Mouse (Mus musculus) stomach, embryonic 14.5 days (tissue): ENCODE results near the gene Kif4. TPM values are rescaled to one million over a fixed set of nuclear protein-coding genes. Genes with fewer than 3 reads are reported as not detected.

Experiments used
- ATAC-seq: fragments of 200-750 bp; cut with Nextera tagmentation; 2 replicates; pipeline ENCODE4 v1.8.0; 2017; ENCODE audit warnings: low read depth, moderate TSS enrichment; ENCODE audit not compliant: insufficient number of reproducible peaks, insufficient read depth, low FRiP score
- H3K27ac ChIP-seq: fragments of 300-500 bp; sonication (generic); 2 replicates; pipeline ENCODE4 v1.5.1; 2014; ENCODE audit warnings: mild to moderate bottlenecking, low read length, moderate library complexity, mixed read lengths
- H3K27me3 ChIP-seq: fragments of 300-500 bp; sonication (generic); 2 replicates; pipeline ENCODE4 v1.6.1; 2014; ENCODE audit warnings: low read length, control low read depth, mixed read lengths; ENCODE audit not compliant: control insufficient read depth, insufficient read depth
- H3K36me3 ChIP-seq: fragments of 300-500 bp; sonication (generic); 2 replicates; pipeline ENCODE4 v1.6.1; 2014; ENCODE audit warnings: mild to moderate bottlenecking, control low read depth, low read length, moderate library complexity, mixed read lengths; ENCODE audit not compliant: control insufficient read depth, insufficient read depth
- H3K4me1 ChIP-seq: fragments of 300-500 bp; sonication (generic); 2 replicates; pipeline ENCODE4 v1.6.1; 2014; ENCODE audit warnings: low read length, control low read depth, mixed read lengths; ENCODE audit not compliant: control insufficient read depth, insufficient read depth
- H3K4me2 ChIP-seq: fragments of 300-500 bp; sonication (generic); replicated peaks from 2 replicates; pipeline ENCODE4 v1.6.1; 2014; ENCODE audit warnings: low read depth, low read length, control low read depth
- H3K4me3 ChIP-seq: fragments of 300-500 bp; sonication (generic); 2 replicates; pipeline ENCODE4 v1.5.1; 2014; ENCODE audit warnings: low read depth, low read length, control low read depth
- H3K9ac ChIP-seq: fragments of 300-500 bp; sonication (generic); replicated peaks from 2 replicates; pipeline ENCODE4 v1.6.1; 2014; ENCODE audit warnings: low read depth, mild to moderate bottlenecking, control low read depth, low read length, moderate library complexity, mixed read lengths
- H3K9me3 ChIP-seq: fragments of 300-500 bp; sonication (generic); 2 replicates; pipeline ENCODE4 v1.6.1; 2016; ENCODE audit warnings: low read depth, low read length, control low read depth; ENCODE audit not compliant: control insufficient read depth
- WGBS: fragments of 180-500 bp; shearing (Covaris S2); extraction: QIAGEN DNeasy Blood & Tissue Kit; methylation state at CpG from one replicate; pipeline ENCODE4 v1.1.7; 2014; 5-methylcytosine and 5-hydroxymethylcytosine counted together
- polyA plus RNA-seq: library from polyadenylated mRNA; unstranded; fragments of >200 nt; fragmentation: Nextera tagmentation; extraction: Ambion mirVana; gene quantifications from 2 replicates; pipeline ENCODE4 v1.2.1, GENCODE M21; 2014

The Kif4 gene
- 30.0 and 31.1 TPM in 2 replicates for polyA plus RNA-seq

- Histone ChIP-seq H3K9me3 (no peaks in the 10 kb centered on the region), H3K27me3 (no peaks in the 10 kb centered on the region), H3K4me2 (peak within 1 kb of the TSS; percentile 56), H3K27ac (peak within 1 kb of the TSS; percentile 69; the same call in 1 of the 2 replicates), H3K9ac (peak within 1 kb of the TSS; percentile 50; the same call in 1 of the 2 replicates), H3K36me3 (no peaks in the 10 kb centered on the region), H3K4me1 (0 out of 2 replicates have a peak, but pooled peaks cover 4% of the 10 kb centered on the region), H3K4me3 (peak within 1 kb of the TSS; percentile 55)
- no peak for ATAC-seq
- 26% methylated on average over 3 of the region's 3 CpGs for WGBS
These were observed at the start of gene Kif4 for GRCm38 (mm10) chrX:100625546-100625801. Kif4 (plus strand) TSS chrX:100625737.

GRCm38 (mm10) chrX:100594791-100595190 lies 30.7 kb upstream of the Kif4 start, which contains the start of gene P2ry4:
P2ry4 (minus strand) TSS chrX:100594869.
- Histone ChIP-seq H3K36me3 (no peaks in the 10 kb centered on the region), H3K4me3 (no peak within 1 kb of the TSS), H3K27ac (no peak within 1 kb of the TSS), H3K9ac (no peak within 1 kb of the TSS), H3K27me3 (no peaks in the 10 kb centered on the region), H3K9me3 (no peaks in the 10 kb centered on the region), H3K4me1 (no peaks in the 10 kb centered on the region), H3K4me2 (no peak within 1 kb of the TSS)
- WGBS, result 51% methylated on average over 4 of the region's 4 CpGs
- ATAC-seq, result no peak

GRCm38 (mm10) chrX:100597439-100597838 lies 28.1 kb upstream of the Kif4 start:
- Histone ChIP-seq H3K27ac (no peak overlapping the region), H3K9ac (no peak overlapping the region), H3K4me2 (no peak overlapping the region), H3K9me3 (no peaks in the 10 kb centered on the region), H3K27me3 (no peaks in the 10 kb centered on the region), H3K4me1 (no peaks in the 10 kb centered on the region), H3K36me3 (no peaks in the 10 kb centered on the region), H3K4me3 (no peak overlapping the region)
- ATAC-seq, result no peak; the same call in 1 of the 2 replicates
- 31% methylated on average over 5 of the region's 5 CpGs for WGBS

- H3K27me3 ChIP-seq, result no peaks in the 10 kb centered on the region
- H3K4me2 ChIP-seq, result no peak overlapping the region
- no peaks in the 10 kb centered on the region for H3K4me1 ChIP-seq
- H3K9ac ChIP-seq, result no peak overlapping the region
- H3K9me3 ChIP-seq, result no peaks in the 10 kb centered on the region
- ATAC-seq, result no peak
- no peak overlapping the region for H3K4me3 ChIP-seq
- H3K36me3 ChIP-seq, result no peaks in the 10 kb centered on the region
- WGBS, result 71% methylated on average over 4 of the region's 4 CpGs
- no peak overlapping the region for H3K27ac ChIP-seq
These were observed 25.8 kb upstream of the Kif4 start for GRCm38 (mm10) chrX:100599755-100600154.

GRCm38 (mm10) chrX:100605314-100605713 lies 20.2 kb upstream of the Kif4 start, which contains the start of gene Arr3:
Arr3 (plus strand) TSS chrX:100605497.
- no peak within 1 kb of the TSS for H3K4me2 ChIP-seq
- H3K9ac ChIP-seq, result no peak within 1 kb of the TSS
- WGBS, result 86% methylated on average over 1 of the region's 1 CpGs
- H3K27me3 ChIP-seq, result no peaks in the 10 kb centered on the region
- no peak for ATAC-seq
- H3K36me3 ChIP-seq, result no peaks in the 10 kb centered on the region
- H3K4me1 ChIP-seq, result no peaks in the 10 kb centered on the region
- no peak within 1 kb of the TSS for H3K4me3 ChIP-seq
- no peaks in the 10 kb centered on the region for H3K9me3 ChIP-seq
- H3K27ac ChIP-seq, result no peak within 1 kb of the TSS

GRCm38 (mm10) chrX:100618488-100618887 lies 7.0 kb upstream of the Kif4 start:
- no peak overlapping the region for H3K9ac ChIP-seq
- 55% methylated on average over 3 of the region's 3 CpGs for WGBS

GRCm38 (mm10) chrX:100621366-100621765 lies 4.2 kb upstream of the Kif4 start:
- no peak for ATAC-seq
- Histone ChIP-seq H3K4me3 (no peak overlapping the region), H3K9me3 (no peaks in the 10 kb centered on the region), H3K4me1 (0 out of 2 replicates have a peak, but pooled peaks cover 4% of the 10 kb centered on the region), H3K27me3 (no peaks in the 10 kb centered on the region; the same call in 1 of the 2 replicates), H3K9ac (no peak overlapping the region), H3K36me3 (no peaks in the 10 kb centered on the region), H3K4me2 (no peak overlapping the region), H3K27ac (no peak overlapping the region)
- 58% methylated on average over 2 of the region's 2 CpGs for WGBS

More at GRCm38 (mm10) chrX:100618488-100618887, 7.0 kb upstream of the Kif4 start:
- no peak overlapping the region for H3K27ac ChIP-seq
- no peaks in the 10 kb centered on the region for H3K4me1 ChIP-seq
- H3K4me3 ChIP-seq, result no peak overlapping the region
- no peaks in the 10 kb centered on the region for H3K36me3 ChIP-seq
- no peaks in the 10 kb centered on the region; the same call in 1 of the 2 replicates for H3K27me3 ChIP-seq
- no peak overlapping the region for H3K4me2 ChIP-seq
- ATAC-seq, result 0 out of 2 replicates have a peak, but pooled peaks have one; percentile 18
- H3K9me3 ChIP-seq, result no peaks in the 10 kb centered on the region

- Histone ChIP-seq H3K4me3 (no peak overlapping the region), H3K27ac (no peak overlapping the region), H3K36me3 (no peaks in the 10 kb centered on the region), H3K9me3 (no peaks in the 10 kb centered on the region), H3K9ac (no peak overlapping the region), H3K4me1 (0 out of 2 replicates have a peak, but pooled peaks cover 4% of the 10 kb centered on the region), H3K4me2 (no peak overlapping the region), H3K27me3 (no peaks in the 10 kb centered on the region)
- ATAC-seq, result no peak
- WGBS, result 87% methylated on average over 4 of the region's 4 CpGs
These were observed 1.3 kb upstream of the Kif4 start for GRCm38 (mm10) chrX:100624242-100624641.

GRCm38 (mm10) chrX:100625146-100625545 lies 391 bp upstream of the Kif4 start:
- Histone ChIP-seq H3K27ac (no peak overlapping the region), H3K36me3 (no peaks in the 10 kb centered on the region), H3K9me3 (no peaks in the 10 kb centered on the region), H3K4me2 (peak overlapping the region; percentile 52), H3K4me3 (peak overlapping the region; percentile 55), H3K4me1 (0 out of 2 replicates have a peak, but pooled peaks cover 4% of the 10 kb centered on the region), H3K9ac (peak overlapping the region; percentile 33; the same call in 1 of the 2 replicates), H3K27me3 (no peaks in the 10 kb centered on the region)
- 44% methylated on average over 7 of the region's 7 CpGs for WGBS
- ATAC-seq, result no peak
